Mouse (Mus musculus) testis, adult 2 months (tissue): Measurements from ENCODE around the gene Slc35b3. TPM values are rescaled to one million over a fixed set of nuclear protein-coding genes. Genes with fewer than 3 reads are reported as not detected.
A peak's percentile ranks its signal among the peaks of the same experiment; 100 is the strongest.

ENCODE experiments used
- H3K27ac ChIP-seq: fragments of 200-500 bp; 2 replicates; pipeline ENCODE4 v1.5.1; 2012; ENCODE audit warnings: low read depth, low read length; ENCODE audit not compliant: control insufficient read depth, insufficient read depth
- H3K27me3 ChIP-seq: fragments of 200-500 bp; 2 replicates; pipeline ENCODE4 v1.6.1; 2012; ENCODE audit warnings: mild to moderate bottlenecking, low read length, moderate library complexity; ENCODE audit not compliant: control insufficient read depth, insufficient read depth
- H3K36me3 ChIP-seq: fragments of 200-500 bp; 2 replicates; pipeline ENCODE4 v1.6.1; 2012; ENCODE audit warnings: mild to moderate bottlenecking, low read length; ENCODE audit not compliant: control insufficient read depth, insufficient read depth
- H3K4me1 ChIP-seq: fragments of 200-500 bp; 2 replicates; pipeline ENCODE4 v1.6.1; 2012; ENCODE audit warnings: low read length; ENCODE audit not compliant: control insufficient read depth, insufficient read depth
- H3K4me3 ChIP-seq: fragments of 200-500 bp; 2 replicates; pipeline ENCODE4 v1.5.1; 2012; ENCODE audit warnings: low read depth, mild to moderate bottlenecking, low read length, moderate library complexity, mixed read lengths; ENCODE audit not compliant: control insufficient read depth
- CTCF ChIP-seq: fragments of 200-500 bp; IDR thresholded peaks from 2 replicates; pipeline ENCODE4 v1.5.1; 2012; ENCODE audit warnings: low read depth, mild to moderate bottlenecking, inconsistent platforms, low read length, moderate library complexity; ENCODE audit not compliant: control insufficient read depth, insufficient read depth, insufficient replicate concordance
- POLR2A ChIP-seq: fragments of 200-500 bp; IDR thresholded peaks from 2 replicates; pipeline ENCODE4 v1.6.1; 2012; ENCODE audit warnings: low read depth, mild to moderate bottlenecking, inconsistent platforms, low read length, moderate library complexity; ENCODE audit not compliant: control insufficient read depth
- polyA plus RNA-seq: library from polyadenylated mRNA; depleted of rRNA; stranded (reverse); fragments of >200 nt; gene quantifications from 2 replicates; pipeline ENCODE4 v1.2.3, GENCODE M21; 2012; rRNA removed

The Slc35b3 gene
- polyA plus RNA-seq: 11.1 and 14.2 TPM in 2 replicates

GRCm38 (mm10) chr13:38960063-38961050 lies at the start of gene Slc35b3:
Gene Slc35b3 (minus strand): TSS chr13:38960875.
- peaks cover 2% of the 10 kb centered on the region for H3K36me3 ChIP-seq
- peak within 1 kb of the TSS; percentile 99 for H3K4me3 ChIP-seq
- H3K27me3 ChIP-seq: no peaks in the 10 kb centered on the region
- TF ChIP-seq CTCF: no peak
- peak; percentile 71 for TF ChIP-seq POLR2A
- H3K27ac ChIP-seq: peak within 1 kb of the TSS; percentile 92
- H3K4me1 ChIP-seq: peaks cover 3% of the 10 kb centered on the region; the same call in 1 of the 2 replicates

DNA sequence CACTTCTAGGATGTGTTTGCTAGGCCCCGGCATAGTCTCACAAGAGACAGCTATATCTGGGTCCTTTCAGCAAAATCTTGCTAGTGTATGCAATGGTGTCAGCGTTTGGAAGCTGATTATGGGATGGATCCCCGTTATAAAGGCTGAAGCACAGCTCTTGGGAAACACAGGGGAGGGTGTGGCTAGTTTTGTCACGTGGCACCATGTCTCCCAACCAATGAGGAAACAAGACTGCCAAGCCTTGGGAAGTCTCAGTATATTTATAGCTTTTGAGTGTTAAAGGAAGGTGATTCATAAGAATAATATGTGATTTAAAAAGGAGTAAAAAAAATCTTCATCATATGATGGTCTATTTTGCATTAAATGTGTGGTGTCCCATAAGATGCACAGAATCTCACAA lies 49.6 kb upstream of the Slc35b3 start:
- Histone ChIP-seq H3K4me1 (peaks cover 2% of the 10 kb centered on the region; the same call in 1 of the 2 replicates), H3K27ac (no peak overlapping the region), H3K36me3 (no peaks in the 10 kb centered on the region), H3K27me3 (no peaks in the 10 kb centered on the region), H3K4me3 (no peak overlapping the region)
- no peak for TF ChIP-seq CTCF
- TF ChIP-seq POLR2A: no peak

- no peaks in the 10 kb centered on the region for H3K36me3 ChIP-seq
- no peak overlapping the region for H3K4me3 ChIP-seq
- no peaks in the 10 kb centered on the region for H3K27me3 ChIP-seq
- H3K4me1 ChIP-seq: no peaks in the 10 kb centered on the region; the same call in none of the 2 replicates
- H3K27ac ChIP-seq: no peak overlapping the region
- TF ChIP-seq CTCF: no peak
Measured at GRCm38 (mm10) chr13:39003101-39003762, 42.6 kb upstream of the Slc35b3 start.

DNA sequence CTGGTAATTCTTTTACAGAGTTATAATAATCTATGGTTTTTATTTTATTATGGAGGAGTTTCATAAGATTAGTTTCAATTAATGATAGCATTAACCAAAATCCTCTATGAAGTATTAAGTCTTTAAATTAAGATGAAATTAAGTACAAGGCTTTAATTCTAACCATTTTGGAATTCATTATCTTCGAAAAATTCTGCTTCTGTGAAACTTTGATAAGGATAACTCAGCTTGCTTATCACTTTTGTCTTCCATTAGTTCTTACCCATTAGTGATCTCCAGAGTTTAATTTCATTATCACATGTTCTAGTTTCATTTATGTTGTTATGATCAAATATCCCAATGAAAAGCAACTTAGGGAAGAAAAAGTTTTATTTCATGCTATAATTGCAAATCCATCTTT lies 41.7 kb upstream of the Slc35b3 start:
- Histone ChIP-seq H3K27ac (no peak overlapping the region), H3K36me3 (no peaks in the 10 kb centered on the region), H3K4me1 (no peaks in the 10 kb centered on the region; the same call in none of the 2 replicates), H3K4me3 (no peak overlapping the region), H3K27me3 (no peaks in the 10 kb centered on the region)
- no peak for TF ChIP-seq CTCF
- TF ChIP-seq POLR2A: no peak

DNA sequence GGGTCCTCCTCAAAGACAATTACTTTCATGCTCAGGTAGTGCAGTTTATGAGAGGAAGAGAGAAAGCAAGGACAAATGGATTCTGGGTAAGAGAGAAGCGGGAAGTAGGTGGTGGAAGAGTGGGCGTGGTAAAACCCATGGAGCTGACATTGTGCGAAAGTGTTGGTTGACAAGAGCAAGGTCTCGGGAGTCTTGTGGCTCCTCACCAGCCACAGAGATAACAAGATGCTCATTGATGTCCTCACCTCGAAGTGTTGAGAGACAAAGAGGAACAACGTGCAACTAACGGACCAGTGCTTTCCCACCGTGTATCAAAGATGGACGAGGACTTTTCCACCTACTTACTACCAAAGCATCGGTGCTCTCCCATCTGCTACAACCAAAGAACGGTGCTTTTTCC lies 40.8 kb upstream of the Slc35b3 start:
- Histone ChIP-seq H3K36me3 (no peaks in the 10 kb centered on the region), H3K27ac (no peak overlapping the region), H3K4me1 (no peaks in the 10 kb centered on the region; the same call in none of the 2 replicates), H3K27me3 (no peaks in the 10 kb centered on the region), H3K4me3 (peak overlapping the region; percentile 49)
- no peak for TF ChIP-seq POLR2A
- no peak for TF ChIP-seq CTCF

DNA sequence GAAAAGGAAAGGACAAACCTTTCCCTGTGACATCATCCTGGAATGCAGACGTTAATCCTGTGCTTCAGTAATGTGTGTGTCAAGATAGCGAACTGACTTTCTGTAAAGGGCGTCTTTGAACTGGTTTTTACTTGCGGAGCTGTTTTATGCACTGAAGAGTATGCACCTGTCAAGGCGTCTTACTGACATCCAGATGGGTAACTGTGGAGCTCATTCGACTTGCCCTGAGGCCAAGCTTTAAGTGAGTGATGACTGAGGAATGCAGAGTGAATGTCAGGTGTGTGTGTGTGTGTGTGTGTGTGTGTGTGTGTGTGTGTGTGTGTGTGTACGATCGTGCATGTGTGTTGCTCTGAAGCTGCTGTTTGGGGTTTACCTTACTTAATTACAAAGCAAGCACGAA lies 38.3 kb upstream of the Slc35b3 start:
- TF ChIP-seq CTCF: no peak
- TF ChIP-seq POLR2A: no peak
- H3K4me1 ChIP-seq: no peaks in the 10 kb centered on the region; the same call in none of the 2 replicates
- no peak overlapping the region for H3K27ac ChIP-seq
- no peaks in the 10 kb centered on the region for H3K36me3 ChIP-seq
- H3K27me3 ChIP-seq: no peaks in the 10 kb centered on the region
- H3K4me3 ChIP-seq: no peak overlapping the region

- TF ChIP-seq CTCF (no peak), POLR2A (no peak)
- Histone ChIP-seq H3K4me1 (no peaks in the 10 kb centered on the region), H3K27me3 (no peaks in the 10 kb centered on the region), H3K4me3 (no peak overlapping the region), H3K27ac (no peak overlapping the region), H3K36me3 (no peaks in the 10 kb centered on the region)
Measured at GRCm38 (mm10) chr13:38992529-38992928, 31.9 kb upstream of the Slc35b3 start.
